Mouse (Mus musculus): ENCODE measurements at regions not wholly inside any gene's neighbourhood (a gene's known extent, or its start where the extent isn't known, plus 50 kb on each side); places are given as distances from the start of the nearest gene placed in this dataset.
"Not testable (repeated sequence)": the region's sequence is repeated elsewhere in the genome, so short reads cannot be mapped to it uniquely, and the experiment has no call there.

DNA sequence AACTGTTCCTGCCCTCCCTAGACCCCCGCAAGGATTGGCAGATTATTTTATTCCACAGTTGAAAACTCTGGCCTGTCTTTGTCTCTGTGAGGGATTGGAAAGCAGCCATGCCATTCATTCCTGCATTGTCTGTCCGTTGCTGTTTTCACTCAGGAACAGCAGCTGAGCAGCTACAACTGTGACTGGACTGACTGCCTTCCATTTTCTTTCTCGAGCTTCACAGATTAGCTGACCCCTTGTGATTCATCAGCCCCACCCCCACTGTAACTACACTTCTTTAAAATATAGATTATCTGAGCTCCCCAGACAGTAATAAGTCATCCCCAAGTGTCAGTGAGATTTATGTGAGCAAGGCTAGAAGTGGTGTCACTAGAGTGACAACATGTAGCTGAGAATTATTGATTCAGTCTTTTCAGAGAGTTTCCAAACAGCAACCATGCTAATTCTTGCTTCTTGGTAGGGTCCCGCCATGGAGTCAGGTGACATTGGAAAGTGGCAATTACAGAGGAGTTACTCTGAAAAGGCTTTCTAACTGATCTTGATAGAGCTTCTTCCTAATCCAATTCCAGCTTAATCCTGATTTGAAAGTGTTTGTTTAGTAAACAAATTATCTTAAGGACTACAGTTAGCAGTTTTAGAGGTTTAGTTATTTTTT, 496.7 kb upstream of the Olfr1507 start:
- DNase-seq, result not testable (repeated sequence)

- DNase-seq, result not testable (repeated sequence)
These were observed 495.7 kb upstream of the Olfr1507 start for GRCm38 (mm10) chr14:52991328-52991665.

- not testable (repeated sequence) for DNase-seq
These were observed 495.2 kb upstream of the Olfr1507 start for GRCm38 (mm10) chr14:52990569-52991327.

- DNase-seq, result not testable (repeated sequence)
These were observed 494.4 kb upstream of the Olfr1507 start for GRCm38 (mm10) chr14:52989940-52990339.

DNA sequence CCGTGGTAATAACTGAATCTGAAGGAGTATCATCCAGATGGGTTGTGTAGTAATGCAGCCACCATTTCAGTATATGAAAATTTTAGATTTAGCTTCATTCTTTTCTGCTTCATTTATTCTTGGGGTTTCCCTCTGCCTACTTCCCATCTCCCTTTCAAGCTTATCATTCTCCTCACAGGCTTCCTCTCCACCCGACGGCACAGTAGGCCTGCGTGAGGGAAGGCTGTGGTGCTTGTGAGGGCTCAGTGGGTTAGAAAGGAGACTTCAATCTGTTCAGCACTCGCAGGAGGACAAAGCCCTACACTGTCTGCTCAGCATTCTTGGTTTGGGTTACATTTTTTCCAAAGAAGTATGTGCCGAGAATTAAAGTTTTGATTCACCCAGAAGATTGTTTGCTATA, 493.0 kb upstream of the Olfr1507 start:
- DNase-seq, result not testable (repeated sequence)

DNA sequence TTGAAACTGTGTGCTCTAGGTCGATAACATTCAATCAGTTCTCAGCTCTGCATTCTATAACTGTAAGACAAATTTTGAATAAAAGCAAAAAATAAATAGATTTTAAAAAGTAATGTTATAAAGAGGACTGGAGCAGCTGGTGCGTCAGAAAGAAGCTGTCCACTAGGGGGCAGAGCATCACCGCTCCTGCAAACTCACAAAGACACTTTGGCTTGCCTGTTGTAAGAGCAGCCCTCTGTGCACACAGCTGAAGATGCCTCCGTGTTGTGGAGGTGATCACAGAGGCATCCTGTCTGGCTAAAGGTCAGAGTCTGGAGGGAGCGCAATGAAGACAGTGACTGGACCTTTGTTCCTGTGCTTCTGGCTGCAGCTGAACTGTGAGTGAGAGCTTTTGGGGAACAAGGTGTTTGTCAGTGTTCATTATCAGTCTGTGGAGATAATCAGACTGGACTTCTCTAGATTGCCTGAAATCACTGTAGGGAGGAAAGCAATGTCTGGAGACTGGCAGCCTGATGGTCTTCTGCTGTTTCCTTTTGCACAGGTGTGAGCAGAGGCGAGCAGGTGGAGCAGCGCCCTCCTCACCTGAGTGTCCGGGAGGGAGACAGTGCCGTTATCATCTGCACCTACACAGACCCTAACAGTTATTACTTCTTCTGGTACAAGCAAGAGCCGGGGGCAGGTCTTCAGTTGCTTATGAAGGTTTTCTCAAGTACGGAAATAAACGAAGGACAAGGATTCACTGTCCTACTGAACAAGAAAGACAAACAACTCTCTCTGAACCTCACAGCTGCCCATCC, 476.9 kb upstream of the Olfr1507 start:
- not testable (repeated sequence) for DNase-seq

GRCm38 (mm10) chr14:52962110-52962509, 466.6 kb upstream of the Olfr1507 start:
- DNase-seq, result not testable (repeated sequence)

- DNase-seq, result not testable (repeated sequence)
These were observed 461.0 kb upstream of the Olfr1507 start for GRCm38 (mm10) chr14:52956515-52956914.

DNA sequence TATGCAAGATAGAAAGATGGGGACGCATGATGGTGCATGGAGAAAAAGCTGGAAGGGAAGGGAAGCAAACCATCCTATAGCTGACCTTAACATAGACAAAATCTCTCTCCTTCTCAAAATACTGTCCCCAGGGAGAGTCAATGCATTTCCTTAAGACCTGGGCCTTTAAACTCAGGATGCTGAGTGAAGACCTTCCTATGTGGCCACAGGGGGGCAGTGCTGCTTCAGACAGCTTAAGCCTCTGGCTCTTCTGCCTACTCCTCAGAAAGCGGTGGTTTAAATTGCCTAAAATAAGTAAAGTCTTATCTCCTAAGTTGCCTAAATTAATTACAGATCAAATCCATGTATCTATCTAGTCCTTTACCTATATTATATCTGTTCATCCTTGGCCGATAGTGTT, 449.4 kb upstream of the Olfr1507 start:
- DNase-seq, result not testable (repeated sequence)

DNA sequence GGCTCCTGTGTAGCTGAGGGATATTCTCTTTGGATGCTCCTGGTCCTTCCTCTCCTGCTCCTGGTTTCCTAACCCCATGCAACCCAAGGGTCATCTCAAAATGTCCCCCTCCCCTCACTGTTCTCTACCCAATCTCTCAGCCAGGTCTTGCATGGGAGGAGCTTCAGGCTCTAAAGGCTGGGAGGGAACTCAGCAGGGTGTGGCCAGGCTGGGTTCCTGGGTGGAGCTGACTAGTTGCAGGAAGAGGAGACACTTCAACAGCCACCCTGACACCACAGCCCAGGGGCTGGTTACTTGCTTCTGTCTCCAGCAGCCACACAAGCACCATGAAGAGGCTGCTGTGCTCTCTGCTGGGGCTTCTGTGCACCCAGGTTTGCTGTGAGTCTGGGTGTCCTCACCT, 446.9 kb upstream of the Olfr1507 start:
- DNase-seq, result not testable (repeated sequence)

- not testable (repeated sequence) for DNase-seq
These were observed 446.2 kb upstream of the Olfr1507 start for GRCm38 (mm10) chr14:52941747-52942146.

DNA sequence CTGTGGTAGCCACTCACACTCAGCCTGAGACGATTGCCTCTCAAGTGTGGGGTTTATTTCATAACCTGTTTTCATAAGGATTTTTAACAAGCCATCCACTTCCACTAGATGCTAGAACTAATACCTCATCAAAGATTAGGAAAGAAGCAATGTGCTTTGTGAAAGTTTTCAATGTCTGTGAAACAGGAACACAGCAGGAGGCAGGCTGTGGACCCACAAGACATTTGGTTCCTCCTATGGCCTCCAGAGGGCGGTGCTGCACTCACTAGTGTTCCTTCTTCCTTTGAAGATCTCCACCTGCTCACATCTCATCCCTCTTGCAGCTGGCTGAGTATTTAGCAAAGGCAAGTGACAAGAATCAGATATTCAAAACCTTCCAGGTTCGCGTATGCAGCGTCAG, 424.6 kb upstream of the Olfr1507 start:
- not testable (repeated sequence) for DNase-seq

DNA sequence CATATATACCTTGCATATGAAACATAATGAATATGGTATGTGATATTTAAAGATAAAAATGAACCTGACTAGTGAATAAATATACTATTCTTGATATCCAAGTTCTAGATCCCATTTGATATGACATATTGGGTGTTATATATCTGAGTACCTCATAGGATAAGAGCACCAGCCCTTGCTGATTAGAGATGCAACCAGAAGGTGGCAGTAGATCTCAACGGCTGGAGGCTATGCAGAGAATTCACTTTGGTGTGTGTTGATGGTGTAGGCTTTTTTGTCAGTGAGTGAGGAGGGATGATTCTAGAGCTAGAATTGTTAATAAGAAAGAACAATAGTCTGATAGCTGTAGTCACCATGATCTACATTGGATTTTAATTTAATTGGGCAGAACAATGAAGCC, 418.3 kb upstream of the Olfr1507 start:
- DNase-seq, result not testable (repeated sequence)

DNA sequence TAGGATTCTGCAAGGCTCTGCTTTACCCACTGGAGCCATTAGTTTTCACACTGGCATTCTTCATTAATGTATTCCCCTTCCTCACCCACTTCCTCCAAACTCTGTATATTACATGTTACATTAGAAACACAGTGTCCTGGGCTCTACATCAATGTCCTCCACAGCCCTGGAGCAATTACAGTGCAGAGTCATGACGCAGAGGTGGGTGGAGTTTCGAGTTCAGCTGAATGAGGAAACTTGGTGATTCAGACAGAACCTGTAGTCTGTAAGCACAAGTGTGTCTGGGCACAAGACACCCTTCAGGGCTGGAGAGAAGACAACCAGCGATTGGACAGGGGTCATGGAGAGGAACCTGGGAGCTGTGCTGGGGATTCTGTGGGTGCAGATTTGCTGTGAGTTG, 404.1 kb upstream of the Olfr1507 start:
- DNase-seq, result not testable (repeated sequence)

GRCm38 (mm10) chr14:52898310-52898709, 402.8 kb upstream of the Olfr1507 start:
- DNase-seq, result not testable (repeated sequence)

DNA sequence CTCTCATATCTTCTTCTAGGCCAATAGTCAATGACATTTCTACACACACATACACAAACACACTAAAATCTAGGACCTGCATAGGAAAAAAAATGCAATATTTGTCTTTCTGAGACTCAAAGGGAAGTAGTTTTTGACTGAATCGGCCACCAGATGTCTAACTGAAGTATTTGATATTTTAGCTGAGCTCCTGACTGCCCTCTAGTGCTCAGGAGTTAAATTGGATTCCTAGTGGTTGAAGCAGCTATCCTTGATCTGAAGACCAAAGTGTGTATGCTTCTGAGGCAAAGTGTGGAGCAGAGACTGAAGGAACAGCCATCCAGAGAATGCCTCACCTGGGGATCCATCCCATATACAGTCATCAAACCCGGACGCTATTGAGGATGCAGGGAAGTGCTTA, 384.4 kb upstream of the Olfr1507 start:
- not testable (repeated sequence) for DNase-seq

DNA sequence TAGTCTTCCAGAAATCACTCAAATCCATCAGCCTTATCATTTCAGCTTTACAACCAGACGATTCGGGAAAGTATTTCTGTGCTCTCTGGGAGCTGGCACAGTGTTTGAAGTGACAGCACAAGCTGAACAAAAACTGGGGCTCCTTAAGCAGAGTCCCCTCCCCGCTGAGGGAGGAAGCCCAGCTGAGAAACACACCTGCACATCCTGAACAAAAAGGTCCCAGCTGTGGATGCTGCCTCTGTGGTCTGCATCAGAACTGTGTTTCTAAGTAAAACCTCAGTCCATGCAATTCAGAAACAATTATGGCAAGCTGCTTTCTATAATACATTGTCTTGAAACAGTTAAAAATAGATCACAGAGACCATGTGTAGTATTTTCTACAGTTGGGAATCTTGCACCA, 368.3 kb upstream of the Olfr1507 start:
- not testable (repeated sequence) for DNase-seq

GRCm38 (mm10) chr14:52863107-52863506, 367.6 kb upstream of the Olfr1507 start:
- not testable (repeated sequence) for DNase-seq

GRCm38 (mm10) chr14:52862491-52862890, 366.9 kb upstream of the Olfr1507 start:
- DNase-seq, result not testable (repeated sequence)

DNA sequence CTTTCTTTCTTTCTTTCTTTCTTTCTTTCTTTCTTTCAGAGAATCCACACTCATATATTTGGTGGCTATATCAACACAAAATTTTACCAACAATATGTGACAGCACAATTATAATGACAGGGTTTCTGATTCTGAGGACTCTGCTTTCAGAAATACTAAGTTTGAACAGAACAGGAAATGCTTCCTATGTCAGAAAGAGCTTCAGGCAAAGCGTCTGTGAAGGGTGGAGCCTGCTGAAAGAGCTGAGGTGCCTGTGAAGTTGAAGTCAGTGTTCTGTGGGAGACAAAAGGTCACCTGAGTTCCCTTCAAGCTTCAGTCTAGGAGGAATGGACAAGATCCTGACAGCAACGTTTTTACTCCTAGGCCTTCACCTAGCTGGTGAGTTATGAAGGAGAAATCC, 359.8 kb upstream of the Olfr1507 start:
- DNase-seq, result not testable (repeated sequence)

- not testable (repeated sequence) for DNase-seq
These were observed 358.0 kb upstream of the Olfr1507 start for GRCm38 (mm10) chr14:52853598-52853997.

DNA sequence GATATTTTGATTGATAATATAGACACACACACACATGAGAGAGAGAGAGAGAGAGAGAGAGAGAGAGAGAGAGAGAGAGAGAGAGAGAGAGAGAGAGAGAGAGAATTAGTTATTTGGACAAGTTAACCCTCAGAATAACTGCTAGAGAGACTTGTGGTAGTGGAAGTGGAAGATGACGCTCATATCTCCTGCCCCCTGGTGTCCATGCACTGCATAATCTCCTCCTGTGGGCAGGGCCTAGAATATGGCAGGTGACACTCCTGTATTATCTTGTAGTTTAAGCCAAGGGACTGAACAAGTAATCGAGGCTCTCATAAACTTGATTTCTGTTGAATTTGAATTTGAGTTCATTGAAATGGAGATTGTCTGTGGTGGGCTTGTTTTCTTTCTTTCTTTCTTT, 352.4 kb upstream of the Olfr1507 start:
- not testable (repeated sequence) for DNase-seq

GRCm38 (mm10) chr14:52824005-52824404, 328.5 kb upstream of the Olfr1507 start:
- DNase-seq, result not testable (repeated sequence)

All from adrenal gland, postnatal 25 days (tissue).